Mouse (Mus musculus) frontal cortex, postnatal 25 days (tissue): ENCODE measurements at regions not wholly inside any gene's neighbourhood (a gene's known extent, or its start where the extent isn't known, plus 50 kb on each side); places are given as distances from the start of the nearest gene placed in this dataset.
A peak's percentile ranks its signal among the peaks of the same experiment; 100 is the strongest.

Experiments used
- DNase-seq, 2 experiments: peaks; one replicate each; pipeline ENCODE4 v3.0.0; 2022; ENCODE audit warnings: low spot score in 2 of 2

DNA sequence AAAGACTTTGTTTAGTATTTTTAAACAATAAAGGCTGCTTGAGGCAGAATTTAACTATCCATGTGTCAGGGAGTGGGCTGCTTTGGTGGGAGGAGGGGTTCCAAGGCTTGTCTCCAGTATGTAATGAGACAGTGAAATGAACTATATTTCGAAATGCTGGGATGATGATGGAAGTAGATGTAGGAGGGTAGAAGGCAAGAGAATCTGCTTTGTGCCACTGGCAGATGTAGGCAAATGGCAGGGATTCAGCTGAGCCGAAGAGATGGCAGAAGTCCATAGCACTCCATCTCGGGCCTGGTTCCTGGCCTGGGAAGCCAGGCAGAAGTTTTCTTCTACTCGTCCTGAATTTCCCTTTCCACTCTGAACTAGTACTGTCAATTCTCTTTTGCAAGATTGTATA is 1681.6 kb upstream of the Cdh8 start:
- DNase-seq, result peak in 1 of 2 experiments; percentile 18
